Mouse (Mus musculus) mouse trophoblast stem cell (cell line): ENCODE measurements around the gene Gm4131.
"Not testable (repeated sequence)": the region's sequence is repeated elsewhere in the genome, so short reads cannot be mapped to it uniquely, and the experiment has no call there.

Experiments
- in situ Hi-C, 2 experiments: fragments of 300-500 bp; cut with MseI, MboI; formaldehyde crosslinking; loops; 2 replicates in 1 of 2; 3 replicates in 1 of 2; pipeline ENCODE4 v1.15.1; 2025

The Gm4131 gene

GRCm38 (mm10) chr14:62566821-62567220 lies at the start of gene Gm4131:
Gene Gm4131, minus strand, starts transcription at chr14:62566921.
- in situ Hi-C loops, result not testable (repeated sequence)

DNA sequence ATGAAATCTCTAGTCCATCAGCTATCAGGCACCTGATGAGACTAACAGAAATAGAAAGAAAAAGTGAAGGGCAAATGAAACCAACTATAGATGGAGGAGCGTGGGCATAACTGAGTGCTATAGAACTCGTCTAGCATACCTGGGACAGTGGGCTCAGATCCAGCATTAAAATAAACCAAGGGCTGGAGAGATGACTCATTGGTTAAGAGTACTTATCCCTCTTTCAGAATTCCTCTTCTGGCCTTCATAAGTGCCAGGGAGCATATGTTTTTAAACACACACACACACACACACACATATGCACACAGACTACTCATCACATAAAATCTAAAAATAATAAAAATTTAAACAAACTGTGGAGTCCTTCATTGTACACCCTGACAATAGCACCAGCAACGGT lies 43.2 kb upstream of the Gm4131 start:
- in situ Hi-C loops, result no loop called here

- in situ Hi-C loops, result no loop called here
These were observed 41.1 kb upstream of the Gm4131 start for GRCm38 (mm10) chr14:62607791-62608196.

DNA sequence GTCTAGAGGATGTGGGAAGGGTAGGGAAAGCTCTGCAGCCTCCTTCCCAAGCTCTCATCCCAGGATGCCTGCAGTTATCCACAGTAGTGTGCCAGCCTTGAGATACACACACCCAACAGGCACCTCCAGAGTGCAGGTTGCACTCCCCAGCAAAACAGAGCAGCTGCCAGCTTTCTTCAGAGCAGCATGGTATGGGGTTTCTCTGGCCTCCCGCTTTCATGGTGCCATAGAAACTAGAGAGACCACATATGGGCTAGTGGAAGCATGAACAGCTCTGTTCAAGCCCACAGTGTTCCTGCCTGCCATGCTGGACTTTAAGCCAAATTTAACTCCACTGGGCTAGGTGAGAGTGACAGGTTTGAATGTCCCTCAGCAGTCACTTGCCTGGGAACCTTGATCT lies 36.1 kb upstream of the Gm4131 start:
- in situ Hi-C loops, result no loop called here

GRCm38 (mm10) chr14:62602271-62602670 lies 35.5 kb upstream of the Gm4131 start:
- in situ Hi-C loops, result no loop called here

DNA sequence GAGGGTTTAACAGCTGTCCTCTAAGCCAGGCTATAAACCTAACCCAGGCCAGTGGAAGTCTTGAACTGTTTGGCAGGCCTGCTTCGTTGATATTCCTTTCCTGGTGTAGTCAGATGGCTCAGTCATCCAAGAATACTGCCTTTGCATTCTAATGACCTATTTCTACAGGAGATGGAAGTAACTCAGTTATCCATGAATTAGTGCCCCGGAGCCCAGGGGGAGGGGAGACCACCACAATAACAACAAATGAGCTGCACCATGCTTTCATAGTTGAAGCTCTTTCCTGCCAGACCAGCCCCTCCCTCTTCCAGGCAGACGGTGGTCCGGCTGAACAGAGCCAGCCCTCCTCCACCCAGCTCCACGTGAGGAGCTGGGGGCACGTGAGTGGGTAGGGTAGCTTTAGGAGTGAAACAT lies 33.4 kb upstream of the Gm4131 start:
- in situ Hi-C loops, result no loop called here

DNA sequence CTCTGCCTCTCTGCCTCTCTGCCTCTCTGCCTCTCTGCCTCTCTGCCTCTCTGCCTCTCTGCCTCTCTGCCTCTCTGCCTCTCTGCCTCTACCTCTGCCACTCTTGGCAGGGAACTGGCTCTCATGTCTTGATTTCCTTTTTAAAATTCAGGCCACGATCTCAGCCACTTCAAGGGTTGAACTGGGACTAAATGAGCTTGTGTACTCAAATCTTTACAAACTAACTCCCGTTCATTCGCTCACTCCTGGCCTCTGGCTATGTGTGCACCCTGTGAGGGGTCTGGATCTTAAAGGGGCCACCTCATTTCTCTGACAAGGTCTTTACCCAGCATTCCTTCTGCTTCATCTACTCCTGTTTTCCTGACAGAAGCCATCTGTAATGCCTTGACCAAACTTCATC lies 18.6 kb upstream of the Gm4131 start:
- in situ Hi-C loops, result no loop called here

- in situ Hi-C loops, result no loop called here
These were observed 17.9 kb upstream of the Gm4131 start for GRCm38 (mm10) chr14:62584637-62585036.

GRCm38 (mm10) chr14:62581768-62582167 lies 15.0 kb upstream of the Gm4131 start:
- in situ Hi-C loops, result no loop called here

DNA sequence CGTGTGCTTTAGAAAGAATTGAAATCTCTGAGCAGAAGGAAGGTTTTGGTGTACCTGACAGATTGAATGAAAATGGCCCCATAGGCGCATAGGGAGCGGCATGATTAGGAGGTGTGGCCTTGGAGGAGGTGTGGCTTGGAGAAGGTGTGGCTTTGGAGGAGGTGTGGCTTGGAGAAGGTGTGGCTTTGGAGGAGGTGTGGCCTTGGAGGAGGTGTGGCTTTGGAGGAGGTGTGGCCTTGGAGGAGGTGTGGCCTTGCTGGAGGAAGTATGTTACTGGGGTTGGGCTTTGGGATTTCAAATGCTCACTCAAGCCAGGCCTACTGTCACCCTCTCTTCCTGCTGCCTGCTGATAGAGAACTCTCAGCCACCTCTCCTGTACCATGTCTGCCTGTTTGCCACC lies 14.2 kb upstream of the Gm4131 start:
- in situ Hi-C loops, result no loop called here

DNA sequence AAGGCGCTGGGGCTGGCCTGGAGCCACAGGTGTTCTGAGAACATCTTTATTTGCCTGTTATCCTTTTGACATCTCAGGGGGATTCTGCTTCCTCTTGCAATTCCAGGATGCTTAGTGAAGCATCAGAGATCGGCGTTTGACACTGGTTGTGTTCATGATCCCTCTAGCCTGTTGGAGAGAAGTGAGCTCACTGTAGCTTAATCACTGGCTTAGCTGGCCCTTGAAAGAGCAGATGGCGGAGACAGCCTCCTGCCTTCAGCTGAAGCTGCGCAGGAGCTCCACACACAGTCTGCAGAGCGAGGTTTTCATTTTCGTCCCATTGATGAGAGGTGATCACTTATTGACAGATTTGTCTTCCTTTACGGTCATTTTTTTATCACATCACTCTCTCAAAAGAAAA lies 9.1 kb upstream of the Gm4131 start:
- in situ Hi-C loops, result no loop called here

DNA sequence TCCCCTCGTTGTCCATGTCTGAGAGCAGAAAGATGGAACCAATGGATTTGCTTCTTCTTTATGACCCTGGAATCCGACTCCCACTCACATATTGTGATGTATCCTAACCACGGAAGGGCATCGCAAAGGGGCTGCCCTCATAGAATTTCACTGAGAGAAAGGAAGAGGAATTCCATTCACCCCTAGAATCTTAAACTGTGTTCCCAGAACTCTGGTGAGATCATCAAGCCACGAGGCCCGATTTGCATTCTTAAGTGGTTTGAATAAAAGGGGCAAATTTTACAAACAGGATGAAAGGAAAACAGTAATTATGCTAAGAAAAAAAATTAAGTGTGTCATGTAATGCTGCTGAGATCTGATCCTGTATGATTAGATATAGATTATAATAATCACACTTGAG lies 8.2 kb upstream of the Gm4131 start:
- in situ Hi-C loops, result no loop called here

- in situ Hi-C loops, result no loop called here
These were observed 6.7 kb upstream of the Gm4131 start for GRCm38 (mm10) chr14:62573454-62573853.

- in situ Hi-C loops, result no loop called here
These were observed 3.6 kb upstream of the Gm4131 start for GRCm38 (mm10) chr14:62570299-62570698.

GRCm38 (mm10) chr14:62569463-62569862 lies 2.7 kb upstream of the Gm4131 start:
- in situ Hi-C loops, result no loop called here

DNA sequence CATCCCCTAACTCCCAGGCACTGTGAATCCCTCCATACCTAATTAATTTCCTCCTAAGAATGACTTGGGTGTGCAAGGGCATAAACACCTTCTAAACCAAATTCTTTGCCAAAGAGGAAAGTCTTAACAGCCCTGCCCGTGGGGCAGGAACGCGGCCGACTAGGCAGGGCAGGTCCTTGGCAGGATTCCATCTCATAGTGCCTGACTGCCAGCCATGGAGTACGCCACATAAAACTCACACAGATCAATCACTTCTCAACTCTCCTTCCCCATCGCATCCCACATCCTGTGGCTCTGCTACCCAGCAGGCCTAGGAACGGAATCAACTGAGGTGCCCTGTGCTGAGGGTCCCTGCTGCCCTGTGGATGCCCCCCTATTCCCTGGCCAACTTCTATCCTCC lies 3.0 kb downstream of the Gm4131 start:
- in situ Hi-C loops, result no loop called here

DNA sequence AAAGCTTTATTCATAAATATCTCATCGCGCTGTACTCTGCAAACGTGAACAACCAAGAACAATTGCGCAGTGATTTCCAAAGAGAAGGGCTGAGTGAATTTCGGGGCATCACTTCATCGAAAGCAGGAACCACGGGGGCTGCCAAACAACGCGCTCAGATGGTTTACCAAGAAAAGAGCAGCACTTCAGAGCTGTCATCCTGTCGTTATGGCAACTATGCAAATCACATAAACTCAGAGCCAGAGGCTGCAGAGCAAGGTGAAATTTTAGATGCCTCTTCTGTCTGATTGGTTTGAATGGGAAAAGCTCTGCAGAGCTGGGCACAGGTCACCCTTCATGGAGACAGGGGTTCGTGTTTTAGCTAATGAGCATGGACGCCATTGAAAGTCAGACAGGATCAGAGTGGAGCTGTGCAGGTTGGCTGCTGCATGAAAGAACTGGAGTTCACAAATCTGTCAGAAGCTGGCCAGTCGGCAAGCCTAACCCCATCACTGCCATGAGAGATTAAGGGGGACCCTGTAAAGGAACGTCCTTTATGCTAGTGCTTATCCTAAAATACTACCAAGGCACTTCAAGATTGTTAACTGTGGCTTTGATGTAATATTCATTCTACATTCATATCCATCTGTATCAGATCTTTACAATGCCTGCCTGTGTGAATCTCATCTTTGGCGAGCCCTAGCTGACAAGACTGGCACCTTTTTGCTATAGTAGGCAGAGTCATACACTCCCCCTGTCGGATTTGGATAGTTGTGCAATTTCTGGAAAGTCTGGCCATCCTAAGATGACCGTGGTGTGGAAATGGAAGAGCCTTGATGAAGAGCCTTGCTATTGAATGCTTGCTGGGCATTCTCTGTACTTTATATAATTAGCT lies 4.6 kb downstream of the Gm4131 start:
- in situ Hi-C loops, result no loop called here

- in situ Hi-C loops, result no loop called here
These were observed 9.6 kb downstream of the Gm4131 start for GRCm38 (mm10) chr14:62557111-62557510.

GRCm38 (mm10) chr14:62555840-62556810 lies 10.6 kb downstream of the Gm4131 start:
- in situ Hi-C loops, result no loop called here

DNA sequence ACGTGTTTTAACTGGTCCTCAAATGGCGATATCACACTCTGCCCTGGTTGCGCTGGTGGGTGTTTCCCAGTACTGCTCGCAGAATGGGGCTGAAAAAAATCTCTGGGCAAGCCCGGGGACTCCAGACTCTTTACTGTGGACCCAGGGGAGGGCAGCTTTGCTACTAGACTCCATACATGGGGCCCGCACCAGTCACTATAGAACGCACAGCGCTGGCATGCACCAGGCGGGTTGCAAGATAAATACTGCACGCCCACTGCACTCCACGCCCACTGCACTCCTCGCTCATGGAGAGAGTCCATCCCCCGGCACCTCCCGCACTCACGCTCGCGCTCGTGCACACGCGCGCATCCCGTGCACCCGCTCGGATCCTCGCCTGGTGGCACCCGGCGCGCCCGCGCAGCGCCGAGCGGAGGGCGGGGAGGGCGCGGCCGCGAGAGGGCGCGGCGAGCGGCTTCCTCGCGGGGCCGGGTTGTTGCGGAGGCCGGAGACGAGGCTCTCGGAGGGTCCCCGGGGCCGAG lies 11.4 kb downstream of the Gm4131 start, which contains the start of gene Fam124a:
Fam124a (plus strand) TSS at position 429 of the 521 bp plus-strand sequence.
- in situ Hi-C loops, result no loop called here

DNA sequence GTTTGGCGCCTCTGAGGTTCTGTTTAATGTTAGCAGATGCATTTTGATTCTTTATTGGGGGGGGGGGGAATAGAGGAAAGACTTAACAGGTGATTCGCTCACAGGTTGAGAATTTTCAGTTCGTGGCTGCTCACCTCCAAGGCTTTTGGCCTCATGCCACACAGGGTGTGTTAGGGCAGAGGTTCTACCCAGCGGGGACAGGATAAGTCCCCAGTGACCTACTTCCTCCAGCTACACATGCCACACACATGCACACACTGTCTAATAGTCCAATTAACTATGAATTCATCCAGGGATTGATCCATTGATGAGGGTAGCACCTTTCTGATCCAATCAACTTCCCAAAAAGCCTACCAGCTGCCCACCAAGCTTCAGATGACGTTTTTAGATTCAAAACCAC lies 12.9 kb downstream of the Gm4131 start:
- in situ Hi-C loops, result no loop called here

DNA sequence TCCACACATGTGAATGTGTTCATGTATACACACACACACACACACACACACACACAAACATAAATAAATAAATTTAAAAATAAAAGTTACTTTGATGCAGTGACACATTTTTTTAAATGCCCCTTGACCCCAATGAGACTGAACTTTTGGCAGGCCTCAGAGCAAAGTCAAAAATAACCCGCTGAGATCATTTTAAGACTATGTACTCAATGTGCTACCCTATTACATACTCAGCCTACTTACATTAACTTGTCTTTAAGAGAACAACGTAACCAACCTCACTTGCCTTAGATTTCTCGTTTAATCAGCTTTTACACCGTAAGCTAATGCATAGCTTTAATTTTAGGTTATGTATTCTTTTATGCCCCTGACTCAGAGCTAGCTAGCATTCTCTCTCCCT lies 13.9 kb downstream of the Gm4131 start:
- in situ Hi-C loops, result no loop called here
